Mouse (Mus musculus) common myeloid progenitor, adult 5-6 weeks (primary cell): ENCODE data around the gene Abca2. TPM values are rescaled to one million over a fixed set of nuclear protein-coding genes. Genes with fewer than 3 reads are reported as not detected.

Source experiments
- ATAC-seq: replicated peaks from 2 replicates; pipeline ENCODE4 v1.8.0; 2016; ENCODE audit warnings: low read depth, mild to moderate bottlenecking, moderate TSS enrichment, inconsistent platforms; ENCODE audit not compliant: poor library complexity, severe bottlenecking
- total RNA-seq: library from RNA; stranded (forward); fragments of 200-1000, 187-1606 nt; gene quantifications from 2 replicates; pipeline ENCODE4 v1.2.3, GENCODE M21; 2017

Gene Abca2
- total RNA-seq, 1 experiment from 2014 or later: 49.9 TPM

DNA sequence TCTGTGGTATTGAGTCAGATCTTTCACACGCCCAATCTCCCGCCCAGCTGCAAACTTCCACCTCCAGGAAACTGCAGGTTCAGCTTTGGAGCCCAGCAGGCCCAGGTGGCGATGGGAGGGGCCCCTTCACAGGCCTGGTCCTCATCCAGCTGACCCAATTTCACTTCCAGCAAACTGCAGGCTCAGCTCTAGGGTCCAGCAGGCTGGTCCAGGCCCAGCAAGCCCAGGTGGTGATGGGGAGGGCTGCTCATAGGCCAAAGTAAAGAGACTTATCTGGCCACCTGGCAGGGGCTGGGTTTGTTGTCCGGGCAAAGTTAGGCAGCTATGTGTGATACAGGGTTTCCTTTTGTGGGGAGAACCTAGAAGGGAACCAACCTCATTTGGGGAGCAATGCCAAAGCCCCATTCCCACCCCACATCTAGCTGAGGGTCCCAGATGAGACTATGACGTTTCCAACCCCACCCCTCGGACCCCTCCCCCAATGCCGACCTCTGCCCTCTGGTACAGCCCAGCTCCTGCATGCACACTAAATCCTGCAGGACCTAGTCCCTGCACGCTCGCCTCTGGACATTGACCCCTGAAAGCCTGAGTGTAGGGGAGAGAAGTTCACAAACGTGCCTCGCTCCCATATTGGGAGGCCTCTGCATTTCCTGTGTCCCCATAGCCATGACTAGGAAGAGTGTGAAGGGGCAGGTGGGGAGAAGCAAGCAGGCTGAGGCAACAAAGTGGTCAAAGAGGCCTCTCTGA, 56.6 kb downstream of the Abca2 start:
- ATAC-seq: no peak

DNA sequence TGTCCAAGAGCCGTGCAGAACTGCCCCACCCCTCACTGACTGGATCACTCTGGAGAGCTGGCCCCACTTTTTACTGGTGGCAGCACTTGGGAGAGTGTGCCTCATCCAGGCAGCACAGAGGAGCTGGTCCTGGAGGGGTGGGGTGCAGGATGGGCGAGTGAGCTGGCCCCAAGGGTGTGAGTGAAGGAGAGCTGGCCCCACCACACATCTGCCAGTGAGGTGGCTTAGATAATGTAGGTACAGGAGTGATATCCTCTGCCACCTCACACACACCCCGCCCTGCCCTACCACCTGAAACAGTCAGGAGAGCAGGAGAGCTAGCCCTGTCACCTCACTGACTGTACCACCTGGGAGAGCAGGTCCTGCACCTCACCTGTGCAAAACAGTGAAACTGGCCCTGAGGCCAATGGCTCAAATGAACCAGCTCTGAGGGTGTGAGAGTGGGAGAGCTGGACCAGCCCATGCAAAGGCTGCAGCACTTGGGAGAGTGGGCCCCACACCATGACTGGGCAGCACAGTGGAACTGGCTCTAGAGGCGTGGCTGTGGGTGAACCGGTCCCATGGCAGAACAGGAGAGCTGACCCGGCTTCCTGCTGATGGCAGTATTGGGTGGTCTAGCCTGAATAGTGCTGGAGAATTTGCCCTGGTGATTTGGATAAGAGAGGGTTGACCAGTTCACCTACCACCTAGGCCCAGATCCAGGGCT, 59.6 kb downstream of the Abca2 start:
- no peak for ATAC-seq

DNA sequence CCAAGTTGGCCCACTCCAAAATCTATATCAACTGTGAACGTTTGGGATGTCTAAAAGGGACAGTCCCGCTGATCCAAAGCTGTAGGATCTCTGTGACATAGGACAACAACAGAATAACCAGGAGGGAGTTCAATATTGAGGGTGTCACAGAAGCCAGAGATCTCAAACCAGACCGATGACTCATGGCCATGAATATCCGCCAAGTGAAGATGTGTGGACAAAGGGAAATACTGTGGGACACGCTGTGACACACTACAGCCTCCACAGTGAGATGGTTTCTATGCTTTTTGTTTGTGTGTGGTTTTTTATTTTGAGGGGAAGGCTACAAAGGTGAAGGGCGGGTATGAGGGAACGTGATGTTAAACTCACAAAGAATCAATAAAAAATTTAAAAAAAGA, 60.2 kb downstream of the Abca2 start:
- ATAC-seq: no peak

DNA sequence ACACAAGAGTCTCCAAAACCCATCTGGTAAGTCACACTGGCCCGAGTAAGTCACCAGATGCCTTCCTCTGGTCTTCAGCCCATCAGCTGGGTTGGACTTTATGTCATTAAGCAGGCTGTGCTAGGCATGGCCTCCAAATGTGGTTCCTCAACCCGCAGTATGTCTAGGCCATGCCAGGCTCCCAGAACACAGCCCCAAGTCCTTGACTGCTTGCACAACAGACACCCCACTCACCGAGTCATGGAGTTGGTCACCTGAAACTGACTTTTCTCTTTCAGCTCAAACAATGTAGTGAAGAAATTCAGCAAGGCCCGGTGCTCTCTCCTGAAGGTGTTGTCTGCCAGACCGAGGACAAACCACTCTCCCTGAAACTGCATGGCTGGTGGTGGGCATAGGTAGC, 64.5 kb downstream of the Abca2 start:
- ATAC-seq: no peak

DNA sequence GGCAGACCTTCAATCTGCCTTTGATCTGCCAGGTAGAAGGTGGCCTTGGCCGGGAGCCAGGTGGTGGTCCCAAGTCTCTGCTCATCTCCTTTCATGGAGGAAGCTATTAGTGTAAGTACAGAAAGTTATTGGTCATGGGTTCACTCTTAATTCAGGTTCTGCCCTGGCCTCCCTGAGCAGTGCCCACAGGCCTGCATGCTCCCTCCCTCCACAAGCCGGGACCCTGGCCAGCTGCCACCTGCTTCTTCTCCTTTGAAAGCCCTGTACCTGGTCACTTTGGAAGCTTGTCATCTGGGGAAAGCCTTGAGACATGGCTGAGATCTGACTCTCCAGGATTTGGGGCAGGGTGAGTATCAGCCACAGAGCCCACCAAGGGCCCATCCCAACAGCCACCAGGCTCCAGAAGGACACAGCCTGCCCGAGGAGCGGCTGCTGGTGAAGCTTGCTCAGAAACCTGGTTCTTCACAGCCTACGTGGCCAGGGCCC, 65.0 kb downstream of the Abca2 start, which contains the start of gene Lcn12:
Gene Lcn12 (minus strand): TSS at position 436 of the 486 bp plus-strand sequence.
- ATAC-seq: no peak

DNA sequence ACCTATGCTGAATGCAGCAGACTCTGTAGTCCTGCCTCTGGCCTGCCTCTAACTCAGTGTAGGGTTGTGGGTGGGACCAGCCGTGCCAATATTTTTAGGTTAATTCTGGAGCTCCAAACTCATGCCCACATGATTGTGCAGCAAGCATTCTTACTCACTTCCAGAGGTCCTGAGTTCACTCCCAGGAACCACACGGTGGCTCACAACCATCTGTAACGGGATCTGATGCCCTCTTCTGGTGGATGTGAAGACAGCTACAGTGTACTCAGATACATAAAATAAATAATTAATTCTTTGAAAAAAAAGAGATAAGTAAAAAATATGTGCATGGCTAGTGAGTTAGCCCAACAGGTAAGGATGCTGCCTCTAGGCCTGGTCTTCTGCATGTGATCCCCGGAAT, 68.0 kb downstream of the Abca2 start:
- ATAC-seq: no peak

Other genes starting within 250 kb of the Abca2 start
- 0.39 and 2.2 TPM in 2 replicates for gene Nrarp, start 247.9 kb upstream of the Abca2 start, total RNA-seq
- gene Tor4a, start 231.8 kb upstream of the Abca2 start, total RNA-seq: 15.7 and 18.1 TPM in 2 replicates
- 28.8 and 47.4 TPM in 2 replicates for gene Nelfb, start 217.2 kb upstream of the Abca2 start, total RNA-seq
- not detected in 2 replicates for gene Stpg3, start 214.1 kb upstream of the Abca2 start, total RNA-seq
- not detected in 2 replicates for gene Fam166a, start 210.0 kb upstream of the Abca2 start, total RNA-seq
- 486 and 513 TPM in 2 replicates for gene Tubb4b, start 204.0 kb upstream of the Abca2 start, total RNA-seq
- gene Slc34a3, start 194.3 kb upstream of the Abca2 start, total RNA-seq: not detected in 2 replicates
- not detected in 2 replicates for gene Rnf224, start 191.9 kb upstream of the Abca2 start, total RNA-seq
- 0.37 and 0.82 TPM in 2 replicates for gene Rnf208, start 186.4 kb upstream of the Abca2 start, total RNA-seq
- gene Cysrt1, start 186.3 kb upstream of the Abca2 start, total RNA-seq: not detected in 2 replicates
- 0.50 and 0.87 TPM in 2 replicates for gene AL732309.1, start 181.8 kb upstream of the Abca2 start, total RNA-seq
- 11.3 and 13.0 TPM in 2 replicates for gene Tmem203, start 173.3 kb upstream of the Abca2 start, total RNA-seq
- gene Tprn, start 166.1 kb upstream of the Abca2 start, total RNA-seq: 12.4 and 17.0 TPM in 2 replicates
- 65.1 and 73.3 TPM in 2 replicates for gene Ssna1, start 156.3 kb upstream of the Abca2 start, total RNA-seq
- 35.1 and 53.1 TPM in 2 replicates for gene Anapc2, start 156.2 kb upstream of the Abca2 start, total RNA-seq
- not detected in 2 replicates for gene Tmem210, start 140.6 kb upstream of the Abca2 start, total RNA-seq
- gene Lrrc26, start 138.8 kb upstream of the Abca2 start, total RNA-seq: not detected in 2 replicates
- gene Grin1, start 109.5 kb upstream of the Abca2 start, total RNA-seq: not detected in 2 replicates
- 40.8 and 41.3 TPM in 2 replicates for gene Man1b1, start 96.4 kb upstream of the Abca2 start, total RNA-seq
- gene Dpp7, start 72.3 kb upstream of the Abca2 start, total RNA-seq: 13.3 and 19.2 TPM in 2 replicates
- 8.5 and 8.9 TPM in 2 replicates for gene Uap1l1, start 63.0 kb upstream of the Abca2 start, total RNA-seq
- gene Sapcd2, start 56.4 kb upstream of the Abca2 start, total RNA-seq: 15.1 and 17.4 TPM in 2 replicates
- not detected in 2 replicates for gene Entpd2, start 32.8 kb upstream of the Abca2 start, total RNA-seq
- 0.64 TPM in 1 of 2 replicates, not detected in the other for gene Npdc1, start 29.4 kb upstream of the Abca2 start, total RNA-seq
- 23.5 and 27.8 TPM in 2 replicates for gene Fut7, start 5.4 kb upstream of the Abca2 start, total RNA-seq
- gene Clic3, start 28.1 kb downstream of the Abca2 start, total RNA-seq: not detected in 2 replicates
- 19.8 and 29.1 TPM in 2 replicates for gene Paxx, start 32.4 kb downstream of the Abca2 start, total RNA-seq
- 4.1 TPM in 1 of 2 replicates, not detected in the other for gene Ptgds, start 41.3 kb downstream of the Abca2 start, total RNA-seq
- gene Lcn12, start 65.2 kb downstream of the Abca2 start, total RNA-seq: not detected in 2 replicates
- 16.6 and 21.4 TPM in 2 replicates for gene Fbxw5, start 72.0 kb downstream of the Abca2 start, total RNA-seq
- gene C8g, start 73.0 kb downstream of the Abca2 start, total RNA-seq: 0.19 and 2.7 TPM in 2 replicates
- gene Traf2, start 118.2 kb downstream of the Abca2 start, total RNA-seq: 11.5 and 15.8 TPM in 2 replicates
- 57.2 and 84.7 TPM in 2 replicates for gene Edf1, start 129.1 kb downstream of the Abca2 start, total RNA-seq
- gene Mamdc4, start 146.1 kb downstream of the Abca2 start, total RNA-seq: 3.4 TPM in 1 of 2 replicates, not detected in the other
- gene Phpt1, start 146.5 kb downstream of the Abca2 start, total RNA-seq: 33.5 and 40.8 TPM in 2 replicates
- gene Ajm1, start 153.1 kb downstream of the Abca2 start, total RNA-seq: 0.55 TPM in 1 of 2 replicates, not detected in the other
- 78.2 and 83.9 TPM in 2 replicates for gene Rabl6, start 179.8 kb downstream of the Abca2 start, total RNA-seq
- not detected in 2 replicates for gene Ccdc183, start 189.0 kb downstream of the Abca2 start, total RNA-seq
- 6.4 and 23.9 TPM in 2 replicates for gene Tmem141, start 193.3 kb downstream of the Abca2 start, total RNA-seq
- gene Fcna, start 199.3 kb downstream of the Abca2 start, total RNA-seq: 1.6 and 2.4 TPM in 2 replicates
- not detected in 2 replicates for gene Lcn8, start 224.4 kb downstream of the Abca2 start, total RNA-seq
- gene Lcn5, start 229.2 kb downstream of the Abca2 start, total RNA-seq: not detected in 2 replicates
- gene Lcn6, start 248.1 kb downstream of the Abca2 start, total RNA-seq: not detected in 2 replicates